Mouse (Mus musculus): Measurements from ENCODE around the gene Klhdc8a.

DNA sequence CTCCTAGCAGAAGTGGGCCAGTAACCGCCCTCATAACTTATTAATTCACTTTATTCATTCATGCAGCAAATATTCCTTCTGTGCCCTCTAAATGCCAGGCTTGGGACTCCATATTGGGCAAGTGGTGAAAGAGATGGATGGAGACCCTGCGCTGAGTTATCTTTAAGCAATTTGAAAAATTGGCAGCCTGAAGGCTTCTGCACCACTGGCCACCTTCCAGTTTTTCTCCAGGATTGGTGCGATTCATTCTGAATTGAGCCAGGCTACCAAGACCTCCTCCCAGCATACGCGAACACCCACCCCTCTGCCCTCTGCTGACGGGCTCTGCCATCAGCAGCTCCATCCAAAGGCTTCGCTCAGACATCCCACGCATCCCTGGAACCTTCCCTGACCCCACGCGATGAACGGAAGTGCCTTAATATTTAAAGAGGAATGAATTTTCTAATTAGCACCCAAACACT is 10.4 kb upstream of the Klhdc8a start:
- TF ChIP-seq CTCF (conservative IDR thresholded peaks at IDR 0.05; ENCODE audit: low read length), result no peak; the same call in 1 of the 2 replicates
- no peak for TF ChIP-seq NANOG (IDR thresholded peaks at IDR 0.05; ENCODE audit: borderline replicate concordance, low read length)
- no peak for TF ChIP-seq POU5F1 (IDR thresholded peaks at IDR 0.05; ENCODE audit: borderline replicate concordance, low read length)
